Mouse (Mus musculus) gastrocnemius, postnatal 25 days (tissue): ENCODE data around the gene Tex9. TPM values are rescaled to one million over a fixed set of nuclear protein-coding genes. Genes with fewer than 3 reads are reported as not detected.
"Not testable (repeated sequence)": the region's sequence is repeated elsewhere in the genome, so short reads cannot be mapped to it uniquely, and the experiment has no call there.

ENCODE experiments used
- DNase-seq: peaks from one replicate; pipeline ENCODE4 v3.0.0; 2022
- microRNA-seq, 2 experiments: library from miRNA; unstranded; fragments of <30 nt; microRNA quantifications; one replicate each; pipeline ENCODE4 v1.2.0; 2021; ENCODE audit warnings: borderline replicate concordance in 2 of 2
- total RNA-seq, 2 experiments: library from RNA; stranded (reverse); gene quantifications; 1 replicate in 1 of 2; 2 replicates in 1 of 2; pipeline ENCODE4 v1.2.3; 2021

The Tex9 gene
- total RNA-seq, 2 experiments from 2014 or later, result 1.2 to 1.9 TPM

DNA sequence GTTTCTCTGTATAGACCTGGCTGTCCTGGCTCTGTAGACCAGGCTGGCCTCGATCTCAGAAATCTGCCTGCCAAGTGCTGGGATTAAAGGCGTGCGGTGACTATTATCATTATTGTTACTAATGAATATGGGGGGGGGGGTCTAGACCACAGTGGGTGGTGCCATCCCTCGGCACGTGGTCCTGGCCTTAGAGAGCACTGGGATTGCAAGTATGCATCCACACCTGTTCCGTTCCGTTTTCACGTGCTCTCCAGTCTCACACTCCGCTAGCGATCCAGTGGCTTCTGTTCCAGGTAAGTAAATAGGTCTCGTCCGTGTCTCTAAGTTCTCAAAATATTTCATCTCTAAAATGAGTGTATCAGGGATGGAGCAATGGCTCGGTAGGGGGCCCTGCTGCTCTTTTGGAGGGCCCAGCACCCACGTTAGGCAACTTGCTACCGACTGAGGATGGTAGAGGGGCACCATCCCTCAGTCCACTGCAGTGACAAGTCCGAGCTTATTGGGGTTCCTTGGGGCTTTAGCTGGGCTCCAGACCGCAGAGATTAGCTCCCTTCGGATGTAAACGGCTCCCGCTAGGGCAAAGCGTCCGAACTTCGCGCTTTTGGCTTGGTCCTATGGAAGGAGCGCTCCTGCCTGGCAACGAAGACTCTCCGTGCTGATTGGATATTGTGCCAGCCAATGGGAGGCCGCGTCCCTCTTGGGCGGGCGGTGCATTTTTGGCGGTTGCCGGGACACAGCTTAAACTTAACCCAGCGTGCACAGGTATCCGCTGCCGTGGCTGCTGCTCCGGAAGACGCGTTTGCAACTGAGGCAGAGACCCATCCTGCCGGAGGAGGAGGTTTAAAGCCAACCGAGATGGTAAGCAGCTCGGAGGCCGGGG is 54.0 kb downstream of the Tex9 start, which contains the start of gene Mns1:
Gene Mns1, plus strand, starts transcription at position 190 of the 880 bp plus-strand sequence.
- DNase-seq, result peak; percentile 92

DNA sequence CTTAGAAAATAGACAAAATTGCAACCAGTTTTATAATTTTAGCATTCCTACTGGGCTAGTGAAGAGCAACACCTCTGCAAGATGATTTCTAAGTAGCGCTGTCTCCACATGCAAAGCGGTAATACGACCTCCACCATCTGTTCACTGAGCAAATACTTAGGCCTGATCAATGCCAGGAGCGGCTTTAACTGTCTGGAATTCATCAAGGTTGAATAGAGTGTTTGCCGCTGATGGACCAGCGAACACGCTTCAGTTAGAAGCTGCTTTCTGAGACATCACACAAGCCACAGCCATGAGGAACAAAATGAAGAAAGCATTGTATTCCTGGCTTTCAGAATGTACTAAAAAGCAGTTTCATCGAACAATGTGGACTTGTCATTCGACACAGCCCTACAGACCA is 57.1 kb downstream of the Tex9 start:
- DNase-seq, result no peak

DNA sequence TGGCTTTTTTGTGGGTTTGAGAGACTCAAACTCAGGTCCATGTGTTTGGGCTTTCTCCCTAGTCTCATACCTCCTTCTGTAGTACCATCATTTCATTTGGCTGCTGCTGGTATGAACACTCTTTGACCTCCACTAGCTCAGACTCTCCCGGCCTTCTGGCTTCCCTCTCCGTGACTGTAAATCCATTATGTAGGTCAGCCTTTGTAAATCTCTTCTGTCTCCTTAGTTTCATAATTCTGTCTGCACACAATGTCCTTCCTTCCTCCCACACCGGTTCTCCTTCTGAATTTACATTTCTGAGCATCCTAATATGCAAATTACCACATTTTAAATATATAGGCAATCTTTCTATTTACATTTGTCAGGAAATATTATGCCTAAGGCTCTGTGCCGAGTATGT is 64.2 kb downstream of the Tex9 start:
- DNase-seq, result no peak

DNA sequence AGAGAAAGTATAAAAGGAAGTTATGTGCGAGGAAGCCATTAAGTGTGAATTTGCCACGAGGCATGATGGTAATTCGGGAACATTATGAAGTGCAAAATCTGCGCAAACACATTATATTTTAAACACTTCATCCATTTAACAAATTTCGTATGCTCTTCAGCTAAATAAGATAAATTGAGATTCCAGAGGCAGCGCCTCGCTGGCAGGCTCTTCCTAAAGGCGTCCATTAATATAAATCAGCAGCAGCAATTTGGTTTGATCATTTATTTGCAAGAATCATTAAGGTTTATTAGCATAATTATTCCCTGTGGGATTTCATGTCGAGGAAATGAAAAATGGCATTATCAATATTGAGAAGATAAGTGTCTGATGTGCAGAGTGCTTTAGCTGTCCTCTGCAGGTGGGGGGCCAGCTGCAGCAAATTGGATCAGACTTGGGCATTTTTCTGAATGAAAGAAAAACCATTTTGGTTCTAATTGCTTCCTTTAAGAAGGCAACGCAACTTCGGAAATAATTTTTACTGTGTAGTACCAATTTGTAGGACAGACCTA is 66.6 kb downstream of the Tex9 start:
- no peak for DNase-seq

DNA sequence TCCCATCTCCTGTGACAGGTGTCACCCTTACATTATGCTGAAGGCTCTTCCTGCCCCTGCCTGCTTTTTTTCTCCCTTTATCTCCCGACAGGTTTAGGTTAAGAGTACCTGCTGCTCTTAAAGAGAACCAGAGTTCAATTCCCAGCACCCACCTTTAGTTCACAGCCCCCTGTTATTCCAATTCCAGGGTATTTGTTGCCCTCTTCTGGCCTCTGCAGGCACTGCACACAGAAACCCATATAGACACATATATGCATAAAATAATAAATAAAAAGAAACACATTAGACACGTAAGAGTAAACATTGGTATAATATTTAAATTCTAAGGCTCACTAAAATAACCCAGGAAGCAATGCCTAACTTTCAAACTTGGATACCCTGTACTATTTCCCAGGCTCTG is 69.3 kb downstream of the Tex9 start:
- no peak for DNase-seq

DNA sequence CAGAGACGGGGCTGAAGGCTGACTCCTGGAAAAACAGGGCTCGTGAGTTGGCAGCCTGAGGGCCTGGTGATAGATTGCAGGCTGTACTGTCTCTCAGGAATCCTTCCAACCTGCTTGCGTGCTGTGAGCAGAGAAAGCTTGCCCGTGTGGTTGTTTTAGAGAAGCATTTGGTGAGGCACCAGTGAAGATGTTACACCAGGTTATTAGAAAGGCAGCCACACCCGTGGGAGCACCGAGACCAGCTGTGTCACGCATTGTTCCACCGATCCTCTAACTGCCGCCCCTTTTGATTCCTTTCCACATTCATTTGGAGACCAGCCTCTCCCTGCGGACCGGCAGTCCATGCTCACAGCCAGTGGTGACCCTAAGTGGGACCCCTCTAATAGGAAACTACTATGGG is 69.7 kb downstream of the Tex9 start:
- no peak for DNase-seq

DNA sequence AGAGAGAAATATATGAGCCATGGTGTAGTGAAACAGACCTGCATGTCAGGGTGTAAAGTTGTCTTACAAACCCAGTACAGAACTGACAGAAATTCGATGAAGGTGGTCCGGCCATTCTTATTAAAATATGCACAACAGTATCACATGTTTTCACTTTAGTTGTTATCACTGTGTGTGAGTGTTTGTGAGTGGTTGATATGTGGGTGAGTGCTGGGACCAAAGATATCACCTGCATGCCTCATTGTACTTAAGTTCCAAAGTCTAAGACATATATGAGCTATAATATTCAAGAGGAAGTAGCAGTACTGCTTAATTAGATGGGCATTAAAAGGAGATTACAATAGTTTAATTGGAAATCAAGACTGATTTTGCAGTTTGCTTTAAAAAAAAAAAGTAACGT is 71.5 kb downstream of the Tex9 start:
- DNase-seq, result no peak

DNA sequence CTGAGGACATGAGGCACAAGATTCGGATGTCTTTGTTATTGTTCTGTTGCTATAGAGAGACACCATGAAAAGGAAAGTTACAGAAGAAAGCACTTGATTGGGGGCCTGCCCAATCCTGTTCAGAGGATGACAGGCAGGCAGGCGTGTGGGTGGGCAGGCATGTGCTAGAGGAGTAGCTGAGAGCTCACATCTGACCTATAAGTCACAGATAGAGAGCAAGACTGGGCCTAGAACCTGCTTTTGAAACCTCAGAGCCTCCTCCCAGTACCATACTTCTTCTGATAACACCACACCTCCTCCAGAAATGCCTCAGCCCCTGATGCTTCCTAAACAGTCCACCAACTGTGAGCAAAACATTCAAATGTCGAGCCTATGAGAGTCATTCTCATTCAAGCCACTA is 73.6 kb downstream of the Tex9 start:
- no peak for DNase-seq

DNA sequence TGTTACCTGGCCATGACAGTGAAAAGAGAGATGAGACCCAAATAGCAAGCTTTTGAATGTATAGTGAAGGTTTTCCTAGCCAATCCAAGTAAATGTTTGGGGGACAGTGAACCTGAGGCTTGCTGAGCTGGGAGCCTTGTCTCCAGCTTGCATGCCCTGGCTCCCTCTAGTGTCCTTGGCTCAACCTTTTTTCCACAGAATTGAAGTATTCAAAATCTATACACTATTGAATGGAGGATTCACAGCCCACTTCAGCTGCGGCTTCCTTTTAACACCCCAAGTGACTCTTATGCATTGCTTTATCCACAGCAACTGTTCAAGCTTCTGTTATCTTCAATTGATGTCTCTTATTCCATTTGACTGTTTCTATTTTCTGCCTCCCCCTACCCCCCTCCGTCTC is 80.3 kb downstream of the Tex9 start:
- DNase-seq, result no peak

DNA sequence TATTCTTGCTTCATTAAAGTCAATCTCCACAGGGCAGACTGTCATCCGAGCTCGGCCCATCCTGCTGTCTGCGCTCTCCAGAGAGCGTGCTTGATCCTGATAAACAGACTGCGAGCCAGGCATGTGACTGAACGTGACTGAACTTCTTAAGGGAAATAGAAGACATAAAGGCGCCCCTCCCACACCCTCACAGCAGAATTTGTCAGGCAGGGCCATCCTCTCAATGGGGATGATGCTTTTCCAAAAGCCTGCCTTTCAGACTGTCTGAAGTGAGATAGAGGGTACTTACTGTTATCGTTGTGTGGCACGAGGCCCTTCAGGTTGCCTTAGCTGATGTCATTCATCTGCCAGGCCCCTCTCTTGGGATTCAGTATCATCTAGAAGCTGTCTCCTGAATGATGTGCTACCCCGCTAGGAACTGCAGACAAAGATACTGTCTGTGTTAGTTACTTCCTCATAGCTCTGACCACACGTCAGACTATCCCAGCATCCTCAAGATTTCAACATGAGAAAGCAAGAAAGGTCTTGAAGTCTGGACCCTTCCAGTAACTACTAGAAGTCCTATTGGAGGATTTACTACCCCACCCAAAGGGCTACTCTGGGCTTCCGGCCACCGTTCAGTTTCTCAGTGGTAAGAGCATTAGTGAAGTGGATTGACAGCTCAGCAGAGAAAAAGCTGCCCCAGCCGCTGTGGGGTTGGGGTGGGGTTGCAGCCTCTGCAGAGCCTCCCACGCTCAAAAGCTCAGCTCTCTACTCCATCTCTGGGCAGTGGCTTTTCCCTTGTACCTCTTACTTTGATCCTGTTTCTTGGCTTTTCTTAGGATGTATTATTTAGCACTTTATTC is 82.4 kb downstream of the Tex9 start:
- no peak for DNase-seq

DNA sequence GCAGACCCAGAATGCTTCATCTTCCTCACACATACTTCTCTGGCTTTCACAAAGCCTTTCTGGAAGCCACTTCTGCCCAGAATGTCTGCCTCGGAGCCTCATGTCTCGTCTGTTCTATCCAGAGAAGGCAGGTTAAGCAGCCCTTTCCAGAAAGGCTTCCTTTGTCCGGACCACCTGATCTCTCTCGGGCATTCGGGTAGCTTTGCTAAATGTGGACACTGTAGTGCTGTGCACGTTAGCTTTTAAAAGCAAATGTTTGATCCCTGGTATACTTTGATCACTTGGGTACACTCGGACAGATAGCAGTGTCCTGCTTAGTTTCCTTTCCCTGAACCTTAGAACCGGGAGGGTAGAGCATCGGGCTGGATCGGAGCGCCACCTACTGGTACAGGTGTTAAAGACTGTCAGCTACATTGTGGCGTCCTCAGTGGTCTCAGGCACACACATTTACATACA is 83.9 kb downstream of the Tex9 start:
- peak; percentile 35 for DNase-seq

DNA sequence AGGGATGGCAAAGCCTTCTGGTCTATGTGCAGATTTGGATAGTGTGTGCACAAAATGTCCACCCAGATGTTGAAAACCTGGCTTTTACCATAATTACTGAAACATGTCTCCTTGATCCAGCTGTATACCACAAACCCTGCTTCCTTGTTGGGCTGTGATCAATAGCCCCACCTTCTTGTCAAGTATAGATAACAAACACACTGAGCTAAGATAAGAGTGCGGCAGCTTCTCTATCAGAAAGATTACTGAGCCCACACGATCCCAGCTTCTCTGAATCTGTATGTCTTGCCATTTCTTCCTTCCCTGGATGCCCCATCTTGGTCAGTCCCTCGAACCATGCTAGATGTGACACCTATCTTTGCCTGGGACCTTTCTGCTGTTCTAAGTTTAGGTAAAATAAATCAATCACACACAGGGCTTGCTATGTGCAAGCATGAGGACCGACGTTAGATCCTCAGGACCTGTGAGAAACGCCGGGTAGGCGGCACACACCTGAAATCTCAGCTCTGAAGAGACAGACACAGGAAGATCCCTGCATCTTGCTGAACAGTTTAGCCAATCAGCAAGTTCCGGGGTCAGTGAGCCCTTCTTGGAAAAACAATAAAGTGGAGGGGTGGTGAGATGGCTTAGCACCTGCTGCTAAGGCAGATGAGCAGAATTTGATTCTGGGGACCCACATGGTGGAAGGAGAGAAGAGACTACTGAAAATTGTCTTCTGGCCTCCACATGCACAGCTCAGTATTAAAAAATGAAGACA is 86.0 kb downstream of the Tex9 start:
- no peak for DNase-seq

DNA sequence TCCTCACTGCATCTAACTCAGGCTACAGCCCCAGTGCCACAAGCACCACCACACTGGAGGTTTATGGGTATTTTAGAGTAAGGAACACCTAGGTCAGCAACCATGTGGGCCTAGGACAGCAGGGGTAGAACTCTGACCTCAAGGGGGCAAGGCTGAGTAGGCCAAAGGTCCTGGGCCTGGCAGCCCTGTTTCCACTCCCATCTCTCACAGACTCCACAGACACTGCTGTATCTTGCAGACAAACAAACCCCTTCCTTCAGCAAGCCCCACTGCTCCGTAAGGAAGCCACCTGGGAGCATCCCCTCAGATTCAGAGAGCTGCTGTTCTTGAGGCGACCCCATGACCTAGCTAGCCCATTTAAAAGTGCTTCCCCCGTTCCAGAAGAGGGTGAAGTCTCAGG is 87.1 kb downstream of the Tex9 start:
- DNase-seq, result no peak

DNA sequence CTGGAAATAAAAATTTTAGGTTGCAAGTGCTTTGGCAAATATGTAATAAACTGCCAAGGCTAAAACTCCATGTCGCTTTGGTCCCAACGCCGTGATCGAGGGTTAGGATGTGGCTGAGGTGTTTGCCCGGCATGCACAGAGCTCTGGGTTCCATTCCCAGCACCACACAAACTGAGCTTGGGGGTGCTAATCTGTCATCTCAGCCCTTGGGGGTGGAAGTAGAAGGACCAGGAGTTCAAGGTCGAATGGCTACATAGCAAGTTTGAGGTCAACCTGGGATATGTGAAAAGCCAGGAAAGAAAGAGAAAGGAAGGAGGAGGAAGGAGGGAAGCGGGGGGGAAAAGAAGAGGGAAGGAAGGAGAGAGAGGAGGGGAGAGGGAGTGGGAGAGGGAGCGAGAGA is 87.6 kb downstream of the Tex9 start:
- no peak for DNase-seq

DNA sequence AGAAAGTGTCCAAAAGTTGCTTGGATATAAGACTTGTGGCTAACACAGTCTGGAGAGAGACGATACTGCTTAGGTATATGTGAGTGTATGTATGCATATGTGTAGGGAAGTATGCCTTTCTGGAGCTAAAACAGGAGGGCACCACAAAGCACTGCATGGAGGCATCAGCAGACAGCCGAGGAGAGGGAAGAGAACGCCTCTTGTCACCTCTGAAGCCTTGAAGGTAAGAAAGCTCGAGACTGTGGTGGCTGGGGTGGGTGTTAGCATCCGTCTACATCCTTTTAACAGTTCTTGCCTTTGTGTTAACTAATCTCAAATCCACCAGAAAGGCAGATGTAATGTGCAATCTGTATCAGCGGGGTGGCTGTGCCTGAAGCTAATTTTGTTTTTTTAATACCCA is 88.6 kb downstream of the Tex9 start:
- no peak for DNase-seq

DNA sequence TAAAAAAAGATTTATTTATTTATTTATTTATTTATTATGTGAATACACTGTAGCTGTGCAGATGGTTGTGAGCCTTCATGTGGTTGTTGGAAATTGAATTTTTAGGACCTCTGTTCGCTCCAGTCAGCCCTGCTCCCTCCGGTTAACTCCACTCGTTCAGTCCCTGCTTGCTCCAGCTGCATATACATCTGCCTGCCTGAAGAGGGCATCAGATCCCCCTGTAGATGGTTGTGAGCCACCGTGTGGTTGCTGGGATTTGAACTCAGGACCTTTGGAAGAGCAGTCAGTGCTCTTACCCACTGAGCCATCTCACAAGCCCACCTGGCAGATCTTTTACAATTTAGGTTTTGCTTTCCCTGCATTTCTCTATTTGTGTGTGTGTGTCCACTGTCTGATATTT is 90.2 kb downstream of the Tex9 start:
- not testable (repeated sequence) for DNase-seq

Small RNAs within 50 kb of the gene (microRNA-seq; reads per million reads assigned to microRNA genes)
- 0 reads per million in 2 experiments for gene Gm28010

Other genes with a start within 250 kb of the Tex9 start
- gene Zfp280d, start 217.4 kb downstream of the Tex9 start, total RNA-seq, result 10 to 100 TPM; 14.3 to 16.6 TPM
- gene Mns1, start 54.2 kb downstream of the Tex9 start, total RNA-seq, result under 1 TPM; 0.10 to 0.21 TPM
- 10 to 100 TPM; 16.9 to 20.7 TPM for gene Rfx7, start 40.0 kb upstream of the Tex9 start, total RNA-seq
- 100 to 1,000 TPM; 238 to 268 TPM for gene Nedd4, start 170.1 kb upstream of the Tex9 start, total RNA-seq